Comparison of ENCODE assay signal across 24 mouse cellular contexts in the genomic region with DNA sequence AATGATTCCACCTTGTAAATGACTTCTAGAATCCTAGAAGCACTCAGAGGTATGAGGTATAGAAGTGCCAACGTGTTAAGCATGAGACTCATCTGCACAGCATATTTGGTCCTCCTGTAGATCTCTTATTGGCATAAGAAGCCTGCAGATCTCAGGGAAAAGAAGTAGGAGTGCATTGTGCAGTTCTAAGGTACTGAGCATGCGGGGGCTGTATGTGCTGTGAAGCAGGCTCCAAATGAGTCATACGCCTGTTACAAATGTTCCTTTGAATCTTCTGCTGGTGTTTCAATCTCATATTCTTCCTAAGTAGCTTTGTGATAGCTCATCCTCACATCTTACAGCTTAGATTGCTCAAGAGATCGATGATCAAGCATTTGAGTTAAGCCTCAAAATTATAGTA.
DNase-seq lines count a peak whose midpoint lies in the region; ATAC-seq lines count a peak whose summit lies in the region.
"Had no signal": no experiment of that assay in that cellular context is flagged by ENCODE, and none has a peak within 500 bp of the region (broad histone marks: within the 10 kb centered on the region; RNA-seq: fewer than 3 reads in every experiment).

No protein-coding gene starts in this region.

- WGBS in hindbrain, embryonic 11.5 days = 93% methylated on average over 4 of the region's 4 CpGs

- no peaks in the 10 kb centered on the region for H3K4me1 ChIP-seq in hindbrain, embryonic 11.5 days (replicated peaks; ENCODE audit: control insufficient read depth, insufficient read depth, low read length)
- H3K4me1 ChIP-seq: embryonic facial prominence, embryonic 10.5 days; forebrain, embryonic 12.5 days; hindbrain, embryonic 10.5 days; limb, embryonic 10.5 days; midbrain, embryonic 10.5 days; stomach, embryonic 15.5 days had no signal

- H3K4me3 ChIP-seq in hindbrain, embryonic 11.5 days (ENCODE audit: low read depth, low read length) = no peak overlapping the region
- H3K4me3 ChIP-seq: embryonic facial prominence, embryonic 10.5 days; forebrain, embryonic 12.5 days; hindbrain, embryonic 10.5 days; limb, embryonic 10.5 days; midbrain, embryonic 10.5 days; stomach, embryonic 15.5 days had no signal

- DNase-seq in brain, adult 2 months (ENCODE audit: low read depth, low spot score) = peak; percentile 93
- DNase-seq in frontal cortex, postnatal 14 days (ENCODE audit: low spot score in 2 of 2) = peak; percentile 23 to 28
- peak; percentile 12 to 22 for DNase-seq in layer of hippocampus, postnatal 36 days
- peak; percentile 25 to 41 for DNase-seq in right cerebral cortex, postnatal 10 days (ENCODE audit: low spot score in 2 of 2)
- DNase-seq in kidney, adult 9 months = no peak
- DNase-seq in lung, postnatal 36 days = no peak
- no peak for DNase-seq in hindbrain, embryonic 11.5 days (ENCODE audit: low spot score)
- DNase-seq: adrenal gland, postnatal 25 days; B cell, adult 2 months; cerebellum, adult 2 months; gastrocnemius, postnatal 25 days; kidney, adult 8-10 months; kidney, postnatal 25 days; lung, adult 18-20 months; retina, postnatal 1 day; thymus, adult 2 months had no signal

- no peaks in the 10 kb centered on the region for H3K27me3 ChIP-seq in hindbrain, embryonic 11.5 days (ENCODE audit: control insufficient read depth, insufficient read depth, low read length)
- H3K27me3 ChIP-seq: forebrain, embryonic 12.5 days; stomach, embryonic 15.5 days had no signal

- H3K36me3 ChIP-seq in hindbrain, embryonic 11.5 days (ENCODE audit: control insufficient read depth, insufficient read depth, low read length) = no peaks in the 10 kb centered on the region
- H3K36me3 ChIP-seq: embryonic facial prominence, embryonic 10.5 days; forebrain, embryonic 12.5 days; hindbrain, embryonic 10.5 days; limb, embryonic 10.5 days; midbrain, embryonic 10.5 days; stomach, embryonic 15.5 days had no signal

- H3K27ac ChIP-seq in hindbrain, embryonic 11.5 days (ENCODE audit: low read depth, low read length) = no peak overlapping the region
- H3K27ac ChIP-seq: embryonic facial prominence, embryonic 10.5 days; forebrain, embryonic 12.5 days; hindbrain, embryonic 10.5 days; limb, embryonic 10.5 days; macrophage; midbrain, embryonic 10.5 days; stomach, embryonic 15.5 days had no signal

- ATAC-seq in hindbrain, embryonic 11.5 days (ENCODE audit: low FRiP score) = no peak

- H3K9ac ChIP-seq in hindbrain, embryonic 11.5 days (ENCODE audit: low read depth, low read length) = no peak overlapping the region
- H3K9ac ChIP-seq: forebrain, embryonic 12.5 days; stomach, embryonic 15.5 days had no signal

- no peaks in the 10 kb centered on the region for H3K9me3 ChIP-seq in hindbrain, embryonic 11.5 days (ENCODE audit: control insufficient read depth, low read length)
- H3K9me3 ChIP-seq: embryonic facial prominence, embryonic 10.5 days; forebrain, embryonic 12.5 days; hindbrain, embryonic 10.5 days; limb, embryonic 10.5 days; midbrain, embryonic 10.5 days; stomach, embryonic 15.5 days had no signal

- no peak overlapping the region for H3K4me2 ChIP-seq in hindbrain, embryonic 11.5 days (replicated peaks; ENCODE audit: low read depth, low read length)
- H3K4me2 ChIP-seq: forebrain, embryonic 12.5 days; liver, embryonic 11.5 days; stomach, embryonic 15.5 days had no signal

Comparison
In these comparisons a context has a peak if more than half of its experiments do, and no peak if none do; other contexts are left out.
1. DNase-seq: peak in brain, adult 2 months (single experiment), frontal cortex, postnatal 14 days (2 of 2), layer of hippocampus, postnatal 36 days (2 of 2) and right cerebral cortex, postnatal 10 days (2 of 2); none in kidney, adult 9 months (single experiment), lung, postnatal 36 days (single experiment) and hindbrain, embryonic 11.5 days (single experiment).